Mouse (Mus musculus) limb, embryonic 12.5 days (tissue): Measurements from ENCODE around the gene Col6a3. TPM values are rescaled to one million over a fixed set of nuclear protein-coding genes. Genes with fewer than 3 reads are reported as not detected.
A peak's percentile ranks its signal among the peaks of the same experiment; 100 is the strongest.

Source experiments
- ATAC-seq: fragments of 200-750 bp; cut with Nextera tagmentation; 2 replicates; pipeline ENCODE4 v1.8.0; 2017; ENCODE audit warnings: low read depth, moderate TSS enrichment; ENCODE audit not compliant: insufficient number of reproducible peaks, insufficient read depth, low FRiP score, low TSS enrichment
- H3K27ac ChIP-seq: fragments of 300-500 bp; sonication (generic); 2 replicates; pipeline ENCODE4 v1.5.1; 2016; ENCODE audit warnings: mild to moderate bottlenecking, moderate library complexity
- H3K27me3 ChIP-seq: fragments of 300-500 bp; sonication (generic); 2 replicates; pipeline ENCODE4 v1.6.1; 2016; ENCODE audit warnings: mild to moderate bottlenecking, moderate library complexity
- H3K36me3 ChIP-seq: fragments of 300-500 bp; sonication (generic); 2 replicates; pipeline ENCODE4 v1.6.1; 2016; ENCODE audit warnings: mild to moderate bottlenecking, moderate library complexity
- H3K4me1 ChIP-seq: fragments of 300-500 bp; sonication (generic); replicated peaks from 2 replicates; pipeline ENCODE4 v1.6.1; 2016
- H3K4me2 ChIP-seq: fragments of 300-500 bp; sonication (generic); 2 replicates; pipeline ENCODE4 v1.6.1; 2016; ENCODE audit warnings: mild to moderate bottlenecking, moderate library complexity
- H3K4me3 ChIP-seq: fragments of 300-500 bp; sonication (generic); replicated peaks from 2 replicates; pipeline ENCODE4 v1.5.1; 2016; ENCODE audit warnings: mild to moderate bottlenecking
- H3K9ac ChIP-seq: fragments of 300-500 bp; sonication (generic); replicated peaks from 2 replicates; pipeline ENCODE4 v1.6.1; 2016; ENCODE audit warnings: mild to moderate bottlenecking, moderate library complexity
- H3K9me3 ChIP-seq: fragments of 300-500 bp; sonication (generic); 2 replicates; pipeline ENCODE4 v1.6.1; 2016; ENCODE audit warnings: mild to moderate bottlenecking, moderate library complexity
- WGBS: fragments of 180-500 bp; shearing (Covaris S2); methylation state at CpG from one replicate; pipeline ENCODE4 v1.1.7; 2016; 5-methylcytosine and 5-hydroxymethylcytosine counted together
- polyA plus RNA-seq: library from polyadenylated mRNA; unstranded; fragments of >200 nt; fragmentation: Nextera tagmentation; extraction: Ambion mirVana; gene quantifications from 2 replicates; pipeline ENCODE4 v1.2.1, GENCODE M21; 2016

Gene Col6a3
- polyA plus RNA-seq, 1 experiment from 2014 or later, result 27.4 TPM

GRCm38 (mm10) chr1:90800466-90800865 is 43.3 kb downstream of the Col6a3 start:
- Histone ChIP-seq H3K4me1 (no peaks in the 10 kb centered on the region), H3K27ac (no peak overlapping the region), H3K36me3 (peaks cover 57% of the 10 kb centered on the region), H3K9me3 (no peaks in the 10 kb centered on the region; the same call in 1 of the 2 replicates), H3K4me2 (no peak overlapping the region), H3K4me3 (no peak overlapping the region), H3K27me3 (no peaks in the 10 kb centered on the region), H3K9ac (no peak overlapping the region)
- ATAC-seq, result no peak
- WGBS, result 81% methylated on average over 3 of the region's 3 CpGs

GRCm38 (mm10) chr1:90797276-90797891 is 46.4 kb downstream of the Col6a3 start:
- H3K4me2 ChIP-seq, result no peak overlapping the region
- H3K27ac ChIP-seq, result no peak overlapping the region
- WGBS, result 84% methylated on average over 6 of the region's 6 CpGs
- peaks cover 57% of the 10 kb centered on the region for H3K36me3 ChIP-seq
- H3K4me3 ChIP-seq, result no peak overlapping the region
- no peaks in the 10 kb centered on the region for H3K4me1 ChIP-seq
- H3K27me3 ChIP-seq, result no peaks in the 10 kb centered on the region
- no peak overlapping the region for H3K9ac ChIP-seq
- ATAC-seq, result no peak
- no peaks in the 10 kb centered on the region for H3K9me3 ChIP-seq

- H3K27me3 ChIP-seq, result no peaks in the 10 kb centered on the region
- no peak overlapping the region for H3K27ac ChIP-seq
- WGBS, result 95% methylated on average over 4 of the region's 4 CpGs
- no peak overlapping the region for H3K4me2 ChIP-seq
- H3K9ac ChIP-seq, result no peak overlapping the region
- 0 out of 2 replicates have a peak, but pooled peaks cover 3% of the 10 kb centered on the region for H3K4me1 ChIP-seq
- no peaks in the 10 kb centered on the region for H3K9me3 ChIP-seq
- H3K36me3 ChIP-seq, result peaks cover 35% of the 10 kb centered on the region
- no peak overlapping the region for H3K4me3 ChIP-seq
- no peak for ATAC-seq
Measured at GRCm38 (mm10) chr1:90793368-90793767, 50.4 kb downstream of the Col6a3 start.

GRCm38 (mm10) chr1:90790925-90791324 is 52.8 kb downstream of the Col6a3 start:
- Histone ChIP-seq H3K4me3 (no peak overlapping the region), H3K4me2 (no peak overlapping the region), H3K9me3 (no peaks in the 10 kb centered on the region), H3K27ac (no peak overlapping the region), H3K36me3 (peaks cover 29% of the 10 kb centered on the region), H3K9ac (no peak overlapping the region), H3K4me1 (0 out of 2 replicates have a peak, but pooled peaks cover 3% of the 10 kb centered on the region), H3K27me3 (no peaks in the 10 kb centered on the region)
- no peak for ATAC-seq
- 94% methylated on average over 4 of the region's 4 CpGs for WGBS

- no peak overlapping the region for H3K4me3 ChIP-seq
- peaks cover 30% of the 10 kb centered on the region for H3K36me3 ChIP-seq
- H3K4me2 ChIP-seq, result no peak overlapping the region
- H3K27ac ChIP-seq, result no peak overlapping the region
- no peak for ATAC-seq
- H3K9me3 ChIP-seq, result no peaks in the 10 kb centered on the region
- H3K27me3 ChIP-seq, result no peaks in the 10 kb centered on the region
- H3K9ac ChIP-seq, result no peak overlapping the region
- WGBS, result 86% methylated on average over 6 of the region's 6 CpGs
- H3K4me1 ChIP-seq, result 0 out of 2 replicates have a peak, but pooled peaks cover 3% of the 10 kb centered on the region
Measured at GRCm38 (mm10) chr1:90789506-90789905, 54.3 kb downstream of the Col6a3 start.

- Histone ChIP-seq H3K36me3 (peaks cover 40% of the 10 kb centered on the region), H3K27ac (no peak overlapping the region), H3K9ac (no peak overlapping the region), H3K27me3 (0 out of 2 replicates have a peak, but pooled peaks cover 6% of the 10 kb centered on the region), H3K4me3 (no peak overlapping the region), H3K4me2 (no peak overlapping the region), H3K9me3 (no peaks in the 10 kb centered on the region), H3K4me1 (peaks cover 7% of the 10 kb centered on the region)
- 88% methylated on average over 1 of the region's 1 CpGs for WGBS
- ATAC-seq, result no peak
Measured at GRCm38 (mm10) chr1:90780446-90780845, 63.3 kb downstream of the Col6a3 start.

DNA sequence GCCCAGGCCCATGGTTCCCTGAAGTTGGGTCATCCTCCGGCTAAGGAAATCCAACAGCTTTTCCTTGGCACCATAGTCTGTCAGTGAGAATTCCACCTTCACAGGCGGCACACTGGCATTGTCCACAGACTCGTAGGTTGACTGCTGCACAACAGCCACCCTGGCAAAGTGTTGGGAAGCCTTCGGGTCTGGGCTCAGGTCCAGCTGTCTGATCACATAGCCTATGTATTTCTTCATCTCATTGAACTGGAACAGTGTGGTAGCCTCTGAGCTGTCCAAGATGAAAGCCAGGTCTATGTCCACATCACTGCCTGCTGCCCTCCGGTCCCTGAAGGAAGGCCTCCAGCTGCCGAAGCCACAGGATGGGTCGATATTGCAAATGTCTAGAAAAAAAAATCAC is 64.7 kb downstream of the Col6a3 start:
- ATAC-seq, result no peak
- 89% methylated on average over 7 of the region's 7 CpGs for WGBS
- H3K4me3 ChIP-seq, result no peak overlapping the region
- H3K27ac ChIP-seq, result no peak overlapping the region
- H3K4me2 ChIP-seq, result no peak overlapping the region
- H3K36me3 ChIP-seq, result peaks cover 36% of the 10 kb centered on the region
- peaks cover 14% of the 10 kb centered on the region for H3K4me1 ChIP-seq
- H3K9me3 ChIP-seq, result no peaks in the 10 kb centered on the region
- H3K27me3 ChIP-seq, result 0 out of 2 replicates have a peak, but pooled peaks cover 6% of the 10 kb centered on the region
- H3K9ac ChIP-seq, result no peak overlapping the region

- Histone ChIP-seq H3K36me3 (peaks cover 42% of the 10 kb centered on the region), H3K9me3 (no peaks in the 10 kb centered on the region), H3K4me1 (peaks cover 24% of the 10 kb centered on the region), H3K4me3 (no peak overlapping the region), H3K27ac (peak overlapping the region; percentile 86), H3K9ac (0 out of 2 replicates have a peak overlapping the region, but pooled peaks have one; percentile 23), H3K4me2 (peak overlapping the region; percentile 32), H3K27me3 (no peaks in the 10 kb centered on the region)
- ATAC-seq, result peak; percentile 96
- WGBS, result 8% methylated on average over 10 of the region's 10 CpGs
Measured at GRCm38 (mm10) chr1:90775477-90776241, 68.1 kb downstream of the Col6a3 start.

GRCm38 (mm10) chr1:90771172-90771571 is 72.6 kb downstream of the Col6a3 start:
- Histone ChIP-seq H3K27me3 (no peaks in the 10 kb centered on the region), H3K36me3 (peaks cover 25% of the 10 kb centered on the region), H3K27ac (peak overlapping the region; percentile 5; the same call in 1 of the 2 replicates), H3K9me3 (no peaks in the 10 kb centered on the region), H3K4me3 (no peak overlapping the region), H3K9ac (no peak overlapping the region), H3K4me1 (peaks cover 29% of the 10 kb centered on the region), H3K4me2 (no peak overlapping the region)
- no peak for ATAC-seq
- WGBS, result 66% methylated on average over 4 of the region's 4 CpGs

DNA sequence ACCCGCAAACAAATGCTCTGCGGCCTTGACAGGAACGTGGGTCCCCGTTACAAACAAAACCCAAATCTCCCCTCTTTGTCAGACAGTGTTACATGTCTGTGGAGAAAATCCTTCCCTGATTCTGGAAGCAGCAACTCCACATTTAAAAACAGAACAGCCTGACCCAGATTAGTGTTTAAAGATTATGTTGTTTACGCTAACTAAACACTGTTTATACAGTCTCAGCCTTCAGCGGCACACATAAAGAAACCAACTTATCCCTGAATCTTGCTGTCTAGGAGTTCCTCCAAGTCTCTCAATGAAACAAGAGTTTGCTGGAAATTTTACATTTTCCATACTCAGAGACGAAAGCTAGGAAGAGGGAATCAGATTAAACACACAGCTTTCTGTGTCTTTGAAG is 73.7 kb downstream of the Col6a3 start:
- Histone ChIP-seq H3K27ac (no peak overlapping the region), H3K4me3 (no peak overlapping the region), H3K4me1 (peaks cover 18% of the 10 kb centered on the region), H3K9me3 (no peaks in the 10 kb centered on the region), H3K9ac (no peak overlapping the region), H3K36me3 (peaks cover 25% of the 10 kb centered on the region), H3K27me3 (no peaks in the 10 kb centered on the region), H3K4me2 (no peak overlapping the region)
- WGBS, result 76% methylated on average over 7 of the region's 7 CpGs
- no peak for ATAC-seq

GRCm38 (mm10) chr1:90769301-90769700 is 74.5 kb downstream of the Col6a3 start:
- no peak overlapping the region for H3K4me3 ChIP-seq
- no peak overlapping the region for H3K4me2 ChIP-seq
- H3K27me3 ChIP-seq, result no peaks in the 10 kb centered on the region
- H3K9ac ChIP-seq, result no peak overlapping the region
- WGBS, result 72% methylated on average over 7 of the region's 7 CpGs
- peaks cover 15% of the 10 kb centered on the region for H3K4me1 ChIP-seq
- ATAC-seq, result no peak
- H3K27ac ChIP-seq, result no peak overlapping the region
- H3K9me3 ChIP-seq, result no peaks in the 10 kb centered on the region
- H3K36me3 ChIP-seq, result peaks cover 25% of the 10 kb centered on the region
